Mouse (Mus musculus) lung, embryonic 14.5 days (tissue): Measurements from ENCODE around the gene Rsph1. TPM values are rescaled to one million over a fixed set of nuclear protein-coding genes. Genes with fewer than 3 reads are reported as not detected.

Source experiments
- ATAC-seq: fragments of 200-750 bp; cut with Nextera tagmentation; 2 replicates; pipeline ENCODE4 v1.8.0; 2017; ENCODE audit warnings: mild to moderate bottlenecking, moderate TSS enrichment, moderate library complexity; ENCODE audit not compliant: insufficient read depth
- DNase-seq: peaks from one replicate; pipeline ENCODE4 v3.0.0-alpha.2; 2015
- H3K27ac ChIP-seq: fragments of 300-500 bp; sonication (generic); 2 replicates; pipeline ENCODE4 v1.5.1; 2014; ENCODE audit warnings: low read depth, mild to moderate bottlenecking, moderate library complexity
- H3K27me3 ChIP-seq: fragments of 300-500 bp; sonication (generic); 2 replicates; pipeline ENCODE4 v1.6.1; 2014; ENCODE audit warnings: low read length, control low read depth; ENCODE audit not compliant: insufficient read depth
- H3K36me3 ChIP-seq: fragments of 300-500 bp; sonication (generic); 2 replicates; pipeline ENCODE4 v1.6.1; 2014; ENCODE audit warnings: control low read depth; ENCODE audit not compliant: insufficient read depth
- H3K4me1 ChIP-seq: fragments of 300-500 bp; sonication (generic); 2 replicates; pipeline ENCODE4 v1.6.1; 2014; ENCODE audit warnings: antibody characterized with exemption, control low read depth; ENCODE audit not compliant: insufficient read depth
- H3K4me2 ChIP-seq: fragments of 300-500 bp; sonication (generic); 2 replicates; pipeline ENCODE4 v1.6.1; 2014; ENCODE audit warnings: mild to moderate bottlenecking
- H3K4me3 ChIP-seq: fragments of 300-500 bp; sonication (generic); 2 replicates; pipeline ENCODE4 v1.5.1; 2014; ENCODE audit warnings: low read depth, low read length
- H3K9ac ChIP-seq: fragments of 300-500 bp; sonication (generic); 2 replicates; pipeline ENCODE4 v1.6.1; 2014
- H3K9me3 ChIP-seq: fragments of 300-500 bp; sonication (generic); 2 replicates; pipeline ENCODE4 v1.6.1; 2016; ENCODE audit warnings: low read depth, low read length, control low read depth
- CTCF ChIP-seq: IDR thresholded peaks from 2 replicates; pipeline ENCODE4 v1.5.1; 2016; ENCODE audit warnings: antibody characterized with exemption, low read depth
- WGBS: fragments of 180-500 bp; shearing (Covaris S2); extraction: QIAGEN DNeasy Blood & Tissue Kit; methylation state at CpG from one replicate; pipeline ENCODE4 v1.1.7; 2014; 5-methylcytosine and 5-hydroxymethylcytosine counted together
- polyA plus RNA-seq: library from polyadenylated mRNA; unstranded; fragments of >200 nt; fragmentation: Nextera tagmentation; extraction: Ambion mirVana; gene quantifications from 2 replicates; pipeline ENCODE4 v1.2.1, GENCODE M21; 2014

The Rsph1 gene
- 0.78 and 0.86 TPM in 2 replicates for polyA plus RNA-seq

DNA sequence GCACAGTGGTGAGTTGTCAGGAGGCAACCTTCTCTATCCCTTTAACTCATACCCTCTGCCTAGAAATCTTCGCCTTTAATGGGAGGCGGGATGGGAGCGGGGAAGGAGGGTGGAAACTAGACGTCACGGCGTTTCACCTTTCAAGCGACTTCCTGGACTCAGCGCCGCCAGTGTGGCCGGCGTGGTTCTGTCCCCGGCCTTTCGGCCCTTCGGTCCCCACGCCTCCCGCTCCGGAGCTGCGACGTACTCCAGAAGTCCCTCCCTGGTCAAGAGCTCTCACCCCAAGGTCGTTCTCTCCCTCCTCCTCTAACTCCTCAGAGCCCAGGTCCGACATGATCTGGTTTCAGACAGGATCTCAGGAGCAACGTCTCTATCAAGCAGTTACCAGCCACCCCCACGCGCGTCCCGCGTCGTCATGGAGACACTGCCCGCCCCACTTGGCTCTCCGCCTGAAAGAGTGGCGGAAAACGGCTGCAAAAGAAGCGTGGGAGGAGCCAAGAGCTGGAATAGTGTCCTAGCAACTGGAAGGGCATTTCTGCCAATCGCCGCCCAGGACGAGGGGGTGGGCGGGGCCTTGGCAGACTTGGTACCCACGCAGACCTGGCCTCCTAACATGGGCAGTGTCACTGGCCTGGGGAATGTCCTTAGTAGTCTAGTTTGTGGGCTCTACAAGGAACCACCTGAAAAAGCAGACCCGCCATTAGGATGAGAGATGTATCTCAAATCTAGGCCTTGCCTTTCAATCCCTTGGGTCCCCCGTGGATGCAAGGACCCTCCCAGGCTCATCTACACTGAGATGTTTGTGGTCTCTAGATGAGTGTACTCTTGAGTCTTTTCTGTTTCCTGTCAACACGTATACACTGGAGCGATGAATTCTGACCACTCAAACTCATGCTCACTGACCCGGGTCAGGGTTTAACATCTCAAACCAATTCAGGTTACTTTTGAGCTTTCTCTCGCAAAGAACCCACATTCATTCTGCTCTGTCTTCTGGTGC, at the start of gene Rsph1:
TSS of gene Rsph1 (minus strand) at position 462 of the 997 bp plus-strand sequence.
- TF ChIP-seq CTCF = no peak
- Histone ChIP-seq H3K27ac (no peak within 1 kb of the TSS), H3K9ac (peak within 1 kb of the TSS; percentile 40), H3K4me2 (peak within 1 kb of the TSS; percentile 88), H3K4me3 (peak within 1 kb of the TSS; percentile 44), H3K4me1 (peaks cover 3% of the 10 kb centered on the region; the same call in 1 of the 2 replicates), H3K9me3 (no peaks in the 10 kb centered on the region), H3K36me3 (no peaks in the 10 kb centered on the region), H3K27me3 (no peaks in the 10 kb centered on the region)
- ATAC-seq (peak; percentile 88), DNase-seq (peak; percentile 96)
- 10% methylated on average over 44 of the region's 44 CpGs for WGBS

DNA sequence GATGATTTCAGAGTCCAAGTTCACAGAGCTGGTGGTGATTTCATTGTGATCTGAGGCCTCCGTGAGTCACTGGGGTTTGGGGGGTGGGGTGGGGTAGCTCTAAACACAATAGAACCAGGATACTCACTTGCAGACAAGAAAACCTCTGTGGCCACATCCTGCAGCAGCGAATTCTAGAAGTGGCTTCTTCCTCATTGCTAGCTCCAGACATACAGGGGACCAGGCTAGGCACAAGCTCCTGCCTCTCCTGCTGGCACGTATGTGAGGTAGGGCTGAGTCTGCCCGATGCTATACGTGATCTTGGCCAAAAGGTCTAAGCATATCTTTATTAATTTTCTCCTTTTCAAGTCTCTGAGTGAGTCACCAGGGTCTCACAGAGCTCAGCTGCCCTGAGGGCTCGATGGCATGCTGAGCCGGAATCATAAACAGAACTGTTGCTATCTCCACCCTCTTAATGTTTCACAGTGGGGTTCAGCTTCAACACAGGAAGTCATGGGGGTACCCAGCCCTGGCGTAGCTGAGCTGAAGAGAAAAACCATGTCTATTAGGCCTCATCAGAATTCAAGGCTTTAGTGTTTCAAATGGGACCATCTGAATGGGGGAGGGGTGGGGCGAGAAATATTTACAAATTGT, 49.2 kb upstream of the Rsph1 start:
- Histone ChIP-seq H3K9ac (no peak overlapping the region), H3K27ac (no peak overlapping the region)
- ATAC-seq = no peak

GRCm38 (mm10) chr17:31325451-31326219, 48.5 kb upstream of the Rsph1 start:
- Histone ChIP-seq H3K9me3 (no peaks in the 10 kb centered on the region), H3K9ac (no peak overlapping the region), H3K4me3 (no peak overlapping the region), H3K36me3 (no peaks in the 10 kb centered on the region), H3K27ac (no peak overlapping the region), H3K4me1 (no peaks in the 10 kb centered on the region), H3K27me3 (no peaks in the 10 kb centered on the region), H3K4me2 (no peak overlapping the region)
- ATAC-seq = peak; percentile 32; the same call in 1 of the 2 replicates
- DNase-seq = peak; percentile 83
- peak; percentile 82 for TF ChIP-seq CTCF
- 47% methylated on average over 13 of the region's 13 CpGs for WGBS

More for the DNA sequence above, 49.2 kb upstream of the Rsph1 start:
- no peaks in the 10 kb centered on the region for H3K27me3 ChIP-seq
- no peaks in the 10 kb centered on the region for H3K4me1 ChIP-seq
- DNase-seq = no peak
- no peak overlapping the region for H3K4me2 ChIP-seq
- no peaks in the 10 kb centered on the region for H3K36me3 ChIP-seq
- TF ChIP-seq CTCF = no peak
- no peaks in the 10 kb centered on the region for H3K9me3 ChIP-seq
- H3K4me3 ChIP-seq = no peak overlapping the region
- WGBS = 47% methylated on average over 9 of the region's 9 CpGs

GRCm38 (mm10) chr17:31324227-31324626, 47.0 kb upstream of the Rsph1 start:
- Histone ChIP-seq H3K4me3 (no peak overlapping the region), H3K9me3 (no peaks in the 10 kb centered on the region), H3K27ac (no peak overlapping the region), H3K4me1 (no peaks in the 10 kb centered on the region), H3K36me3 (no peaks in the 10 kb centered on the region), H3K9ac (no peak overlapping the region), H3K4me2 (no peak overlapping the region), H3K27me3 (no peaks in the 10 kb centered on the region)
- WGBS = 82% methylated on average over 8 of the region's 8 CpGs
- TF ChIP-seq CTCF = no peak
- DNase-seq (no peak), ATAC-seq (no peak)

GRCm38 (mm10) chr17:31323379-31323778, 46.2 kb upstream of the Rsph1 start:
- H3K4me2 ChIP-seq = no peak overlapping the region
- ATAC-seq = no peak
- 77% methylated on average over 4 of the region's 4 CpGs for WGBS
- H3K27me3 ChIP-seq = no peaks in the 10 kb centered on the region
- no peak overlapping the region for H3K9ac ChIP-seq
- H3K36me3 ChIP-seq = no peaks in the 10 kb centered on the region
- H3K27ac ChIP-seq = no peak overlapping the region
- H3K9me3 ChIP-seq = no peaks in the 10 kb centered on the region
- DNase-seq = no peak
- no peak for TF ChIP-seq CTCF
- no peak overlapping the region for H3K4me3 ChIP-seq
- no peaks in the 10 kb centered on the region for H3K4me1 ChIP-seq

- H3K9me3 ChIP-seq = no peaks in the 10 kb centered on the region
- H3K4me3 ChIP-seq = no peak overlapping the region
- no peaks in the 10 kb centered on the region for H3K27me3 ChIP-seq
- WGBS = 60% methylated on average over 4 of the region's 4 CpGs
- ATAC-seq (no peak), DNase-seq (no peak)
- TF ChIP-seq CTCF = no peak
- H3K4me1 ChIP-seq = no peaks in the 10 kb centered on the region
- no peak overlapping the region for H3K27ac ChIP-seq
- no peak overlapping the region for H3K9ac ChIP-seq
- no peak overlapping the region for H3K4me2 ChIP-seq
- H3K36me3 ChIP-seq = no peaks in the 10 kb centered on the region
These were observed 45.3 kb upstream of the Rsph1 start for GRCm38 (mm10) chr17:31322446-31322845.
